Mouse (Mus musculus) heart, postnatal 25 days (tissue): Measurements from ENCODE around the gene Hoxd9. TPM values are rescaled to one million over a fixed set of nuclear protein-coding genes. Genes with fewer than 3 reads are reported as not detected.

Experiments used
- DNase-seq: peaks from one replicate; pipeline ENCODE4 v3.0.0; 2022; ENCODE audit warnings: low spot score
- intact Hi-C: fragments of 180-260 bp; cut with DNase I; formaldehyde crosslinking; loops from one replicate; pipeline ENCODE4 v1.15.1; 2025
- microRNA-seq: library from miRNA; unstranded; fragments of <30 nt; microRNA quantifications from one replicate; pipeline ENCODE4 v1.2.0, GENCODE M21; 2022
- total RNA-seq, 2 experiments: library from RNA; stranded (reverse); gene quantifications; 2 replicates each; pipeline ENCODE4 v1.2.3; 2021

Hoxd9 gene
- total RNA-seq, 2 experiments from 2014 or later: 0.39 to 0.52 TPM

GRCm38 (mm10) chr2:74739476-74739800 lies 41.9 kb downstream of the Hoxd9 start:
- intact Hi-C loops: no loop called here
- no peak for DNase-seq

GRCm38 (mm10) chr2:74739869-74740268 lies 42.3 kb downstream of the Hoxd9 start:
- DNase-seq: no peak
- intact Hi-C loops: no loop called here

- intact Hi-C loops: no loop called here
- DNase-seq: no peak
Observed at GRCm38 (mm10) chr2:74740311-74741091, 43.0 kb downstream of the Hoxd9 start.

GRCm38 (mm10) chr2:74741252-74741978 lies 43.9 kb downstream of the Hoxd9 start:
- DNase-seq: no peak
- intact Hi-C loops: no loop called here

- DNase-seq: no peak
- intact Hi-C loops: no loop called here
Observed at GRCm38 (mm10) chr2:74741979-74742277, 44.4 kb downstream of the Hoxd9 start.

- no peak for DNase-seq
- intact Hi-C loops: no loop called here
Observed at GRCm38 (mm10) chr2:74745540-74746297, 48.2 kb downstream of the Hoxd9 start.

GRCm38 (mm10) chr2:74746298-74746921 lies 48.9 kb downstream of the Hoxd9 start:
- no peak for DNase-seq
- intact Hi-C loops: no loop called here

GRCm38 (mm10) chr2:74747006-74747405 lies 49.5 kb downstream of the Hoxd9 start:
- no peak for DNase-seq
- intact Hi-C loops: no loop called here

- no peak for DNase-seq
- intact Hi-C loops: no loop called here
Observed at GRCm38 (mm10) chr2:74747661-74748141, 50.2 kb downstream of the Hoxd9 start.

- intact Hi-C loops: no loop called here
- DNase-seq: no peak
Observed at GRCm38 (mm10) chr2:74748436-74748995, 51.0 kb downstream of the Hoxd9 start.

GRCm38 (mm10) chr2:74749337-74750121 lies 52.0 kb downstream of the Hoxd9 start:
- intact Hi-C loops: no loop called here
- no peak for DNase-seq

Small RNAs within 50 kb of the gene (microRNA-seq; reads per million reads assigned to microRNA genes)
- gene Gm44463: not detected
- gene Mir10b: 808 reads per million, percentile 77 among the genes with 10 or more reads in this experiment

Other genes starting within 250 kb of the Hoxd9 start
- gene Lnpk, start 118.3 kb upstream of the Hoxd9 start, total RNA-seq: 10 to 100 TPM; 17.9 to 20.9 TPM
- not detected for gene Evx2, start 38.2 kb upstream of the Hoxd9 start, total RNA-seq
- not detected for gene Hoxd13, start 29.4 kb upstream of the Hoxd9 start, total RNA-seq
- not detected for gene Hoxd12, start 22.7 kb upstream of the Hoxd9 start, total RNA-seq
- not detected for gene Hoxd11, start 18.2 kb upstream of the Hoxd9 start, total RNA-seq
- gene Hoxd10, start 5.8 kb upstream of the Hoxd9 start, total RNA-seq: not detected
- 1 to 10 TPM; 1.0 to 1.2 TPM for gene Hoxd8, start 6.9 kb downstream of the Hoxd9 start, total RNA-seq
- not detected for gene Hoxd3, start 14.2 kb downstream of the Hoxd9 start, total RNA-seq
- under 1 TPM; 0.42 to 0.56 TPM for gene Hoxd4, start 14.2 kb downstream of the Hoxd9 start, total RNA-seq
- not detected for gene Gm28230, start 29.0 kb downstream of the Hoxd9 start, total RNA-seq
- not detected for gene Hoxd1, start 65.3 kb downstream of the Hoxd9 start, total RNA-seq
- gene Mtx2, start 128.1 kb downstream of the Hoxd9 start, total RNA-seq: 100 to 1,000 TPM; 120 to 122 TPM